Mouse (Mus musculus) megakaryocyte, embryonic 14.5 days (primary cell): ENCODE measurements at regions not wholly inside any gene's neighbourhood (a gene's known extent, or its start where the extent isn't known, plus 50 kb on each side); places are given as distances from the start of the nearest gene placed in this dataset.

ENCODE experiments used
- FLI1 ChIP-seq: IDR thresholded peaks from 2 replicates; pipeline ENCODE4 v1.6.1; 2012; ENCODE audit warnings: low read length, inconsistent platforms, mixed read lengths
- GATA1 ChIP-seq: IDR thresholded peaks from 3 replicates; pipeline ENCODE4 v1.6.1; 2012; ENCODE audit warnings: mixed read lengths, low read length, inconsistent platforms, borderline replicate concordance

DNA sequence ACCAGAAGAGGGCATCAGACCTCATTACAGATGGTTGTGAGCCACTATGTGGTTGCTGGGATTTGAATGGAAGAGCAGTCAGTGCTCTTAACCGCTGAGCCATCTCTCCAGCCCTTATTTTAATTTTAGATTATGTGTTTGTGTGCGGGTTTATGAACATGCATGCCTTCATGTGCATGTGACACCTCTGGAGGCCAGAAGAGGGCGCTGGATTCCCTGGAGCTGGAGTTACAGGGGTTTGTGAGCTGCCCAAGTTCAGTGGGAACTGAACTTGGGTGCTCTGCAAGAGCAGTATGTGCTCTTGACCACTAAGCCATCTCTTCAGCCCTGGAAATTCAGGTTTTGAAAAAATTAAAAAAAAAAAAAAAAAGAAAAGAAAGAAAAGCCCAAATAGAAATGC, 71.7 kb downstream of the Rsl24d1 start:
- TF ChIP-seq GATA1 (no peak), FLI1 (no peak)
